Mouse (Mus musculus) naive thymus-derived CD4-positive, alpha-beta T cell, adult 2 months (primary cell): ENCODE measurements around the gene Cela2a.

ENCODE experiments used
- DNase-seq: peaks from one replicate; pipeline ENCODE4 v3.0.0-alpha.2; 2011; ENCODE audit warnings: low read depth

Gene Cela2a

DNA sequence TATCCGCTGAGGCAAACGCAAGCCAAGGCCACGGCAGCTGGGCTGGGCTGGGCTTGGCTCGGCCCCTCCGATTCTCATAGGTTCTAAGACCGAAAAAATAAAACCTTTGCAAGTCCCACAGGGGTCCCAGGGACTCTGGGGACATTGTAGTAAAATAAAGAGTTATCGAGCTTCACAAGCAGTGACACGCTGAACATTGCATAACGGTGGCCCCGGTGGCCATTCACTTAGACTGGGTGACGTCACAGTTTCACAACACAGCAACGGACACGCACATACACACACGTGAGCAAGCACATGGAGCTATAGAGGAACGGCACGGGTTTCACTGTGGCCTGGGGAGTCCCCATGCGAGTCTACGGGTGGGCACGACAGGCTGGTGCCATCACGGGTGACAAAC, 32.5 kb upstream of the Cela2a start:
- DNase-seq: no peak

DNA sequence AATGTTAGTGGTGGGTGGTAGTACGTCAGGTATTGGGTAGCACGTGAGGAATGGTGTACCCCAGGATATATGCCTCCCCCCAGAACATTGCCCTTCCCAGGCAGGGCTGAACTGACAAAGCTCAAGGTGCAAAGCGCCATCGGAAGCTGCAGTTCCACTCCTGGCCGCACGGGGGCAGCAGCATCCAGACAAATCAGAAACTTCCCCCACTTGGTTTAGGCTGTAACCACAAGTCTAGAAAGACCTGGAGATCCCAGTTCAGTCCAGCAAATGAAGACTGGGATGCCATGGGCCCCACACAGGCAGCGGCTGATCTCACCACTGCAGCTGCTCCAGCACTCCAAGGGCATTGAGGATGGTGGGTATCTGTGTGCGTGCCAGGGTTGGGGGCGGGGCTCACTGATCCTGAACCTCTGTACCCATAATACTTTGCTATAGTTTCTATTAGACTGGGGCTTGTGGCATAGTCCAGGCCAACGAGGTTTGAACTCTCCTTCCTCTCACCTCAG, 31.5 kb upstream of the Cela2a start:
- peak; percentile 79 for DNase-seq

DNA sequence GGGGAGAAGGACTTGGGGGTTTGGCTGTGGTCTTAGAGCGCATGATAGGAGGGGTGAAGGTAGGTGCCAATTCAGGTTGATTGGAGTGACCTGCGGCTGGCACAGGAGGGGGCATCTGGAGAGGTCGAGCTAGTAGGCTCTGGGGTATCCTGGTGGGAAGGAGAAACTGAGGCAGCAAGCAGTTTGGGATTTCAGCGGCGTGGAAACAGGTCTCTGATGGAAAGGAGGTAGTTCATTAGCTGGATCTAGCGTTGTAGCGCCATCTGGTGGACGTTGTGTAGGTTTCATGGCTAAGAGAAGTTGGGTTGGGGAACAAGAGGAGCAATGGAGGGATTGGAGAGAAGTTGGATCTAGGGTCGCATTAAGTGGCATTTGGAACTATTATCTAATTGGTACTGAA, 27.5 kb upstream of the Cela2a start:
- peak; percentile 77 for DNase-seq

DNA sequence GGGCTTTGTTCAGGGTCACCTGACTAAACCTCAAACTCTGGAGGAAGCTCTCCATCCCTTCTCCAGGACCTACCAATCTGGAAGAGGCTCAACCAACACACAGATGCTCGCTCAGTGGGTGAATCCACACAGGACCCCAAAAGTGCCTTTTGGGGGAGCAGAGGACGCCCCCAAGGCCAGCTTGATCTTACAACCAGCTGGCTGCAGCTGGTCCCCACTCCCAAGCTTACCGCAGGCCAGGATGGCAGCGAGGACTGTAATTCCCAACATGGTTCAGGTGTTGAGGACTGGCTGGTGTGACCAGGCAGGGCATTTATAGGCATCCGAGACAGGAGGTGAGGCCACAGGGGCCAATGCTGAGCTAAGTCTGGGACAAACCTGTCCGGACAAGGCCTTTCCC, 20.0 kb upstream of the Cela2a start, which contains the start of gene Ctrc:
TSS of gene Ctrc (minus strand) at position 361 of the 400 bp plus-strand sequence.
- no peak for DNase-seq

DNA sequence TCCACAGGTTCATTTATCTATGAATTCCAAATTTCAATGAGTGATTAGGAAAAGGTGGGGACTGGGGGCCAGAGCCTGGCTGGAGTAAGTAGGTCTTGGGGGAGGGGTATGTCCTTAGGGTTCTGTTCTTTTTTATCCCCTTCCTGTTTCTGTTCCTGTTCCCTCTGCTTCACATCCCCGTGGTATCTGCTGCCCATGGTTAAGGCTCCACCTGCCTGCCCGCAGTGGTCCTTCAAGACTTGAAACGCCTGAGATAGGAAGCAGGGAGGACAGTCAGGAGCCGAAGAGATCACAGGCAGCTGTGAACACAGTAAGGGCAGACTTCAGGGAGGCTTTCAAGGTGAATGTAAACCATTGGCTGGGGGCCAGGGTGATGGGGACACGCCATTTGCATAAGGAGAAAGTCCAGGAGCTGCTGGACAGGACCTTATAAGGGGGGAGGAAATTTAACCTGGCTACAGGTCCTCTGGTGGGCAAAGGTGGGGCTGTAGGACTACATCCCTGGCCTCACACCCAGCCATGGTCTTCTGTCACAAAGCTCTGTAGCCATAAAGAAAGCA, 8.7 kb upstream of the Cela2a start:
- DNase-seq: no peak

DNA sequence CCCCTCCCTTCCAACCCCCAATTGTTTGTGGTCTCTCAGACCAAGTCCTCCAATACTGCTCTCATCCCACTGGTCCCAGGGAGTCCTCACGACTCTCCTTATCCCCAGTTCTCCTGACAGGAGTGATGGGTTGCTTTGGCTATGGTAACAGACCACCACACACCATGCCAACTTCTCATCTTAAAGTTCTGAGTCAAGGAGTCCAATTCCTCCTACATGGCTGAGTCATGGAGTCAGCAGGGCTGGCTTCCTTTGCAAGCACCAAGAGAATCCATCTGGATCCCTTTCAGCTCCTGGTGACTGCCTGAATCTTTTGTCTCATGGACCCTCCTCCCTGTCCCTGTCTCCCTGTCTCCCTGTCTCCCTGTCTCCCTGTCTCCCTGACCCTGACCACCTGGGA, 8.0 kb upstream of the Cela2a start:
- no peak for DNase-seq

DNA sequence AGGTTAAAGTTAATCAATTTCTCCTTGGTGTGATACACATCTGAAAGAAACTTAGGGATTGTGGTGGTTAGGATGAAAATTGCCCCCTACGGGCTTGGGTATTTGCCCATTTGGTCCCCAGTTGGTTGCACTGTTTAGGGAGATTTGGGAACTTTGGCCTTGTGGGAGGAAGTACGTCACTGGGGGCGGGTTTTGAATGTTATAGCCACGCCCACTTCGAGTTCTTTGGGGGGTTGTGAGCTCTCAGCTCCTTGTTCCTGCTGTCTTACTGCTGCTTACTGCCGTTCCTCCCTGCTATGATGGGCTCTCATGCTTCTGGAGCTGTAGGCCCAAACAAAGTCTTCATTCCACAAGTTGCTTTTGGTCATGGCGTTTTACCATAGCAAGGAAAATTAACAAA, 5.4 kb upstream of the Cela2a start:
- no peak for DNase-seq

DNA sequence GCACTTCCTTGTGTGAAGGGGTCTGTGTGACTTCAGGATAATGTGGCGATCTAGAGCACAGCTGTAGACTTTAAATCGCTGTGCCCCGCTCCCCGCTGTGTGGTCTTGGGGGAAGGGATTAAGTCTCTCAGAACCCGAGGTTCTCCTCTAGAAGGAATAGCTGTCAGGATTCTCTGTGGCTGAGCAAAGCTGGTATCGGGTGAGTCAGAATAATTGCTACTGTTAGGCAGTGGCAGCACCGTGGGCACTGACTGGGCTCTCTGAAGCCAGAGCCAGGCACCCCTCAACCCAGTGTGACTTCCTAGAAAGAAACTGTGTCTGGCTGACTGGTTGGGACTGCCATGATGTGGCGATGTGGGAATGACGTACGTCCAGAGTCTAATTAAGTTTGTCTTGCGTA, 4.4 kb upstream of the Cela2a start:
- DNase-seq: no peak

DNA sequence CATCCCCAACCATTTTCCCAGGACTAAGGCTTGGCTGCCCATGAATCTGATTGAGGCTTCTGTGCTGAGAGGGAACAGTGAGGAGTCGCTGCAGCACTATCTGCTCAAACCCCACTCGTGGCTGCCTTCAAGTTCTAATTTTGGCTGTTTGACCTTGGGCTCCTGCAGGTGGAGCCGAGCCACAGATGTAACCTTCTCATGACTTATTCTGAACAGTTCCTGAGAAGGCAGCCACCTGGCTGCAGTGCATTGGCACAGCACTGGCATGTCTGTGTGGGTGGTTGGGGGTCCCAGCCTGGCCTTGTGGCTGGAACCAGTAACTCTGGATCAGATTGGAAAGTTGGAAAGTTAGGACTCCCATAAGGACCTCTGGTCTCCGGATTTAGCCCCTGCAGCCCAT, 2.2 kb upstream of the Cela2a start:
- no peak for DNase-seq

DNA sequence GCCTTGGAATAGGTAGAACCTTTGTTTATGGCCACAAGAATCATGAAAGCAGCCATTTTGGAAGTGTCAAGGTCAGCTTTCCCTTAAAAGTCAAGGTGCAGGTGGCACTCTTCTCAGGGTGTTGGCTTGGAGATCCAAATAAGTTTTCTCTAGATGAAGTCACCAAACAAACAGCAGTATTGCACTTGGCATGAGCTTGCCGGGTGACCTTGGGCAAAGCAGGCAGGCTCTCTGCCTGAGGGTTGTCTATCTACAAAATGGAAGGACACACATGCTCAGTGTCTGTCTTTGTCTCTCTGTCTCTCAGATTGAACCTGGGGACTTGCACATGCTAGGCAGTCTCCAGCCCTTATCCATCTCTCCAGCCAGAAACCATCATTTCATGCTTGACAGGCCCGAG, 1.4 kb upstream of the Cela2a start:
- DNase-seq: no peak

DNA sequence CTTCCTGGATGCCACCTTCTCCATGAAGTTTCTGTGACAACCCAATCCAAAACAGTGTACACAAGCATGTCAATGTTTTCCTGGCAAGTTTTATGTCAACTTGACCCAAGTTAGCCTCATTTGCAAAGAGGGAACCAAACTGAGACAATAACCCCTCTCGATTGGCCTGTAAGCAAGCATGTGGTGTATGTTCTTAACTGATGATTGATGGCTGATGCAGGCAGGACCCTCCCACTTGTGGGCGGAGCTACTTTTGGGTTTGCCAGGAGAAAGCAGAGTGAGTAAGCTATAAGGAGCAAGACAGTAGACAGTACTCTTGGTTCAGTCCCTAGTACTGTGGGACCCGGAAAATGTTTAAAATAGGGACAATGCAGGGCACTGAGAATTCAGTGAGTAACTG, 3.0 kb downstream of the Cela2a start:
- DNase-seq: peak; percentile 13

DNA sequence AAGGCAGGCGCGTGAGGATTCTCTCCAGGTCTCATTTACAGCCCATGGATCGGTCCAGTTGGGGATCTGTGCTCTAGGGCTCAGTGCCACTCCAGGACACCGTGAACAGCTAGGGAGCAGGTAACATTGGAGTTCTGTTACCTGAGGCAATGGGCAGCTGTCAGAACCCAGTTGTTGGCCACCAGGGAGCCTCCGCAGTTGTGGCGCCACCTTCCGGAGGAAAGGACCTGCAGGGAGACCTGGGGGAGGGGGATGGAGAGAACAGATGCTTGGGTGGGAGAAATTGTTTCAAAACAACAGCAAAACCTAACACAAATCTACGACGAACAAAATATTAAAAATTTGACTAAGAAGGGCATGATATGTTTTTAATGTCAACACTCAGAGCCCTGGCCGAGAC, 3.9 kb downstream of the Cela2a start:
- no peak for DNase-seq

DNA sequence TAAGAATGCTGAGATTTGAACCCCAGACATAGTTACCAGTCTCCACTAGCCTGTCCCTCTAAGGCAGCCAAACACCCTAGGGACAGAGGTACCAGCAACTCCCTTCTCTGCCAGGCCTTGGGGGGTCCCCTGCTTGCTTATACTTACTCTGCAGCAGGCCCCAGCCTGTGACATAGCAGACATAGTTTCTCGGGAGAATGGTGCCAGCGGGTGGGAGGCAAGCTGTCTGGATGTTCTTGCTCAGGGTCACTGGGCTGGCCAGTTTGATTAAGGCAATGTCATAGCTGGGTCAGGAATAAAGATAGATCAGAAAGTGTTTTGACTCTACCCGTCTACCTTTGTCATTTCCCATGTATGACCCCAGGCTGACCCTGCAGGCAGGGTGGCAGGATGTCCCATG, 4.8 kb downstream of the Cela2a start:
- no peak for DNase-seq

DNA sequence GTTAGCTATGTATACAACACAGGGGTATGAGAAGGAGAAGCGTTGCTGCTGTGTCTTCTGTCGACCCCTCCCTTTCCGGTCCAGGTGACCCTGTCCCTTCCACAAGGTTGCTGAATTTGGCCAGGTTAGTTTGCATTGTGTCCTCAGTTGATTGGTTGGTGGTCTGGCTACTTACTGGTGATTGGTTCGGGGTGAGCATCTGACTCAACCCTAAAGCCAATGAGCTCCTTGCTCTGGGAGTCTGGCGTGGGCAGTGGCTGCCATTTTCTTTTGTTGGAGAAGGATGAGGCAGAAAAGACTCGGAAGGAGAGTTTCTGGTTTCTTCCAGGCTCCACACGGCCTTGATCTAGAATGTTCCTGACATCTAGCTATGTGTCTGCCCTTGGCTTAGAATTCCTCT, 6.6 kb downstream of the Cela2a start:
- no peak for DNase-seq

DNA sequence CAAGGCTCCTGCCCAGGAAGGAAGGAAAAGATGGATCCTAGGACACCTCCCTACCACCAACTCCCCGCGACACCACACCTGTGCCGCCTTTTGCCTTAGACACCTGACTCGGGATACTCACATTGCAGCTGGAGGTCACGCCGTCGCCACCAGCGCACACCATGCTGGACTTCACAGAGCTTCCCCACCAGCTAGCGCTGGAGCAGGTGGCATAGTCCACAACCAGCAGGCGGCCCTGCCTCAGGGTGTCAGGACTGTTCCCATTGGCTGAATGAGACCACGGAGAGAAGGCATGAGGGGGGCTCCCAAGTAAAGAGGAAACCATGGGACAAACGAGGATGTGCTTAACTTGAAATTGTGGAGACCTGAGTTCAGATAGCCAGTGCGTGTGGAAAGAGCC, 7.1 kb downstream of the Cela2a start:
- no peak for DNase-seq

DNA sequence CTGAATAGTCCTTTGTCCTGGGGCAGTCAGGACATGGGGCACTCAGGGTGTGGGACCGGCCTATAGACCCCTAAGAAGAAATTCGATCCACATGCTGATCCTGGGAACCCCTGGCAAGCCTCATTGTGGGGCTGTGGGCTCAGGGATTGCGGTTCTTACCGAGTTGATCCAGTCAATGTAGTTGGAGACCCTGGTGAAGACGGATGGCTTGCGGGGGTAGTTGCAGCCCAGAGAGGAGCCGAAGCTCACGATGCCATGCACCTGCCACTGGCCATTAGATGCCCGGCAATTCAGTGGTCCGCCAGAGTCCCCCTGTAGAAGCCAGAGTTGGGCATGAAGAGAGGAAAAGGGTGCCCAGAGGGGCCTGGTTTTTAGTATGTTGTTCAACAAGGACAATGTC, 8.3 kb downstream of the Cela2a start:
- DNase-seq: no peak

DNA sequence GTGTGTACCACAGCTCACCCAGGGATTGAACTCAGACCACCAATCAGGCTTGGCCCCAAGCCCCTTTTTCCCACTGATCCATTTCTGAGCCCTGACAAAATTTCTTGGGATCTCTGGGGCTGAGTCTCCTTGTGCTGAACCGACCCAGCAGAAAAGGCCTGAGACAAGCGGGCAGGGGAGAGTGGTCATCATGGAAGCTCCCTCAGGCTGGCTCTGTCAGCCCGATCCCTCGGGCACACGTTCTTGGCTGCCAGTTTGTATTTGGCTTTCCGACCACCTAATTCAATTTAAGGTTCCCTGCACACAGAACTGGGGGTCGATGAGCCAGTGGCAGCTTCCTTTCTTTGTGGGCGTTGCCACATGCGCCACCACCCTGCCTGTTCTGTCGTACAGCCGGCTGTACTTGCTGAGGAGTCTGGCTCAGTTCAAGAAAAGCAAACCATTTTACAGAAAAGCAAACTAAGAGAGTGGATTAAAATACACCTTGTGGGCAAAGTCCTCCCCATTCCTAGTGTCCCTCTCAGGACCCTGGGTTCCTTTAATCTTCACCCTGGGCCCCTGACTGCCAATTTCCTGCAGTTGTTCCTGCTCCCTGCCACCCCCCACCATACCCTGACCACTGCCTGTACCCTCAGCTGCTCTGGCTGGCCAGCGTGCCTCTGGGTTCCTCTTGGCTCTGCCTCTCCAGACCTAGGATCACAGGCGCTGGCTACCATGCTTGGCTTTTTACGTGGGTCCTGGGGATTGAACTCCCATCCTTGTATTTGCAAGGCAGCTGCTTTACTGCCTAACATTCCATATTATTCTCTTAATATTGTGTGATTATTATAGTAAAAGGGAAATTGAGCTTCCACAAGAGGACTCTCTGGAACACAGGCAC, 8.9 kb downstream of the Cela2a start:
- no peak for DNase-seq

DNA sequence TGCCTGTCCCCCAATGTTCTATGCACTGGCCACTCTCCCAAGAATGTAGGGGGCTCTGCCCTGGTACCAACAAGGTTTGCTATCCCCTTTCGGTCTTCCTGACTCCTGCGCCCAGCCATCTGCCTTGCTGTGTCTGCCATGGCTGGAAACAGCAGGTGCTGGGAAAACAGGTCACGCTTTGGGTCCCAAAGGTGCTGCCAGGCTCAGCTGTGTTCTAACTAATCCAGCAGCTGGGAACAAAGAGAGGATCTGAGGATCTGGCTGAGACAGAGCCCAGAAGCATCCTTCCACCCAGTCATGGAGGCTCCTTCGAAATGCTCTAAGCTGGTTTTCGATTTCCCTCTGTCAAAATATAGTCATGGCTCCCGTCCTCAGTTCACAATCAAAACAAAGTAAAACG, 9.7 kb downstream of the Cela2a start:
- DNase-seq: no peak

DNA sequence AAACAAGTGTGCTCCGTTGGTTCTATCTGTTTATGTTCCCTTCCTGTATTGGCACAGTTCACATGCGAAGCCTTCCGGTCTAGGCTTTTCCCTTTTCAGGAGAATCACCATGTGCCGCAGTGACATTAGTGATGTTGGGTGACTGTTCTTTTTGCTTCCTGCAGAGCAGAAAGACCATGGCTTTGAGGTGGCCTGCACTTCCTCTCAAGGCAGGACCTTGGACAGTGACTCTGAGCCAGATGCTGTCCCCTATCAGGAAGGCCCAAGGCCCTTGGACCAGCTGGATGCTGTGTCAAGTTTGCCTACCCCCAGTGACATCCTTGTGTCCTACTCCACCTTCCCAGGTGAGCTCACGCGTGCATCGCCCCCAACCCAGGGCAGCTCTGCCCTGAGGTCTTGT, 14.6 kb downstream of the Cela2a start:
- DNase-seq: no peak

DNA sequence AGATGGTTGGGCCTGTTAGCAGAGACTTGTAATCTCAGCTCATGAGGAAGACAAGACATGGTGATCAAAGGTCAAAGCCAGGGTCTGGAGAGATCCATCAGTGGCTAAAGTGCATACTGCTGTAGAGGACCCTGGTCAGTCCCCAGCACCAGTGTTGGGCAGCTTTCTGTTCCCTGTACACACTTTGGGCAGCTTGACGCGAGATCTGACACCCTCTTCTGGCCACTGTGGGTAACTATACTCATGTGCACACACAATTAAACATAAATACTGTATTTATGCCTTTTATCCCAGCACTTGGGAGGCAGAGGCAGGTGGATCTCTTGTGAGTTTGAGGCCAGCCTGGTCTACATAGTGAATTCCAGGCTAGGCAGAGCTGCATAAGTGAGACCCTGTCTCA, 15.0 kb downstream of the Cela2a start:
- no peak for DNase-seq

DNA sequence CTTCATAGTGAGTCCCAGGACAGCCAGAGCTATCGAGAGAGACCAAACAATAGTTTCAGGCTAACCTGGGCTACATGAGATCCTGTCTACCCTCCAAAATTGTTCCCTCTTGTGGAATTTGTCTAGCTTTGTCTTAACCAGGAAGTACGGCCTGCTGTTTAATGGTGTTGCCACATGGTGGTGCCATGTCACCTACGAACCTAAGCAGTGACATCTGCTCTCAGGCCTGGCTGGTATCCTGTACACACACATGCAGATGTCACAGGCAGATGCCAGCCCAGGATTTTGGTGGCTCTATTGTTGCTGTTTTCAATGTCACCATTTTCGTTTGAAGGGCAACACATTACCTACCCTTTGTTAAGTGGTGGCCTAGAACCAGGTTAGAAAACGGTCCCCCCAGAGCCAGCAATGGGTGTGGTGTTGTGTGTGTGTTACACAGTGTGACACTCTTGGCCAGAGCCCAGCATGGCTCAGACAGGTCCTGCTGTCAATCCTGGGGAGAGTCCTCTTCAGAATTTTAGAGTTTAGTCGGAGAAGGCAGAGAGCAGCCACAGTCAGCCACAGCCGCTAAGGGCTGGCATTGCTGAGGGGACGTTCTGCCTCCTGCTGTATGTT, 16.0 kb downstream of the Cela2a start:
- peak; percentile 55 for DNase-seq

DNA sequence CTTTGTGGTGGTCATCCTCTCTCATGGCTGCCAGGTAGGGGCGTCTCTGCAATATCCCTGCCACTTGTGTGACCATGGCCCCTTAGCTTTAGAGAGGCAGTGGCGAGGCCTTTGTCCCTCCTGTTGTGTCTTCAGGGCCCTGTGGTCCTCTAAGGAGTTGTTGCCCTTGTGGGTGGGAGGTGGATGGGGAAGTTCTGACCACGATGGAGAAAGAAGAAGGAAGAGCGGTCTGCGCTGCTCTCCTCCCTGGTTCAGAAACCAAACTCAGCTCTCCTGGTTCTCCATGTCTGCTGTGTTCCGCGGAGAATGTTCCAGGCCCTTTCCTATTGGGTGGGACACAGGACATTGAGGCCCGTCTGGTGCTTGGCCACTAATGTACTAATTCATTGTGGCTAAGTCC, 20.1 kb downstream of the Cela2a start:
- DNase-seq: no peak

DNA sequence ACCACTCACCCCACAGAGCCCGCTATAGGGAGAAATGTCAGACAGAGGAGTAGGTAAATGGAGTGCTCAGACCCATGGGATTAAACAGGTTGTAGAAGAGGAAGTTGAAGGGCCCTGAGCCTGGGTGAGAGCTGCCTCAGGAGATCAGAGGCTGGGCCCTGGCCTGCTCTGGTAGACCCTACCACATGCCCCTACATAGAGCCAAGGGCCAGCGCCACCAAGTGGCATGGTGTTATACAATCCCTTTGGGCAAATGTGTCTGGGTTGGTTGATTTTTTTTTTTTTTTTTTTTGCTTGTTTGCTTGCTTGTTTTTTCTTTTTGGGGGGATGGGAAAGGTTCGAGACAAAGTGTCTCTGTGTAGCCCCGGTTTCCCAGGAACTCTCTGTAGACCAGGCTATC, 21.9 kb downstream of the Cela2a start:
- no peak for DNase-seq
